Mouse (Mus musculus) liver, adult 2 months (tissue): ENCODE results near the gene Prdm9.
A peak's percentile ranks its signal among the peaks of the same experiment; 100 is the strongest.

ENCODE experiments used
- CTCF ChIP-seq: fragments of 200-500 bp; IDR thresholded peaks from 2 replicates; pipeline ENCODE4 v1.5.1; 2011; ENCODE audit warnings: low read depth, low read length, control low read depth
- POLR2A ChIP-seq: fragments of 200-500 bp; IDR thresholded peaks from 2 replicates; pipeline ENCODE4 v1.6.1; 2011; ENCODE audit warnings: low read length, control low read depth; ENCODE audit not compliant: insufficient read depth; ENCODE audit errors: extremely low read depth

- no peak for TF ChIP-seq POLR2A
- peak; percentile 50 for TF ChIP-seq CTCF
These were observed 13.1 kb upstream of the Prdm9 start for GRCm38 (mm10) chr17:15577291-15577694.
